In genomic region chr14:49493793-49494192, GRCm38 (mm10) we compare ENCODE assay signal across 11 mouse cellular contexts. TPM values are rescaled to one million over a fixed set of nuclear protein-coding genes. Genes with fewer than 3 reads are reported as not detected.
A peak's percentile ranks its signal among the peaks of the same experiment; 100 is the strongest.
DNase-seq lines count a peak whose midpoint lies in the region; ATAC-seq and TF ChIP-seq lines count a peak whose summit lies in the region.
"Had no signal": no experiment of that assay in that cellular context is flagged by ENCODE, and none has a peak within 500 bp of the region (broad histone marks: within the 10 kb centered on the region; RNA-seq: fewer than 3 reads in every experiment).

No protein-coding gene starts in this region.

- intact Hi-C loops in left cerebral cortex, adult 2 months (cut with DNase I) = loop anchor here (2.0 kb wide), 1 partner anchor 31 kb away; no protein-coding TSS in a partner anchor

- TF ChIP-seq CTCF in left cerebral cortex, adult 2 months (IDR thresholded peaks at IDR 0.05) = no peak

- no peak overlapping the region for H3K4me3 ChIP-seq in left cerebral cortex, adult 2 months
- H3K4me3 ChIP-seq: forebrain, embryonic 13.5 days had no signal

- no peak overlapping the region for H3K27ac ChIP-seq in left cerebral cortex, adult 2 months
- H3K27ac ChIP-seq: forebrain, embryonic 13.5 days had no signal

- peak; percentile 38 to 75 for DNase-seq in frontal cortex, postnatal 36 days (ENCODE audit: low spot score in 2 of 2)
- no peak for DNase-seq in frontal cortex, postnatal 14 days (ENCODE audit: low spot score in 2 of 2)
- peak; percentile 86 for DNase-seq in Muller cell, postnatal 12 days (ENCODE audit: inconsistent ontology term)
- DNase-seq in cerebellum, postnatal 36 days = peak; percentile 64 to 78
- peak; percentile 15 to 35 for DNase-seq in left cerebral cortex, adult 2 months (ENCODE audit: extremely low spot score in 1 of 2, low spot score in 2 of 2)
- DNase-seq in spleen, postnatal 36 days (ENCODE audit: low spot score in 2 of 2) = no peak
- DNase-seq in thymus, postnatal 25 days = no peak
- DNase-seq: lung, postnatal 36 days had no signal

- ATAC-seq in erythroblast, adult 5-6 weeks (replicated peaks; ENCODE audit: low FRiP score, poor library complexity, severe bottlenecking) = no peak
- ATAC-seq: forebrain, embryonic 13.5 days; intestine, postnatal 0 days had no signal

RNA-seq across cellular contexts. Expression of gene Slc35f4, which starts 32.1 kb away (rescaled TPM):
- total RNA-seq in left cerebral cortex, adult 2 months (2021) = 10 to 100 TPM; 18.5 to 22.5 TPM
- not detected in 2 replicates for total RNA-seq in erythroblast, adult 5-6 weeks (2015; ENCODE audit: low replicate concordance)
- total RNA-seq in erythroblast, adult 5-6 weeks (2017; ENCODE audit: low replicate concordance) = not detected in 2 replicates

Comparison
In these comparisons a context has a peak if more than half of its experiments do, and no peak if none do; other contexts are left out.
1. DNase-seq: peak in frontal cortex, postnatal 36 days (2 of 2), Muller cell, postnatal 12 days (single experiment), cerebellum, postnatal 36 days (2 of 2) and left cerebral cortex, adult 2 months (2 of 2); none in frontal cortex, postnatal 14 days (0 of 2), spleen, postnatal 36 days (0 of 2) and thymus, postnatal 25 days (single experiment).
2. RNA of gene Slc35f4, which starts 32.1 kb away (total RNA-seq): 18.5 to 22.5 TPM in left cerebral cortex, adult 2 months; not detected in erythroblast, adult 5-6 weeks; every median in the first group is over 10 times any median in the second.